Comparison of ENCODE assay signal across 9 mouse cellular contexts in genomic region chr3:58653907-58654306, GRCm38 (mm10). TPM values are rescaled to one million over a fixed set of nuclear protein-coding genes. Genes with fewer than 3 reads are reported as not detected.
DNase-seq lines count a peak whose midpoint lies in the region; ATAC-seq lines count a peak whose summit lies in the region.
"Had no signal": no experiment of that assay in that cellular context is flagged by ENCODE, and none has a peak within 500 bp of the region (broad histone marks: within the 10 kb centered on the region; RNA-seq: fewer than 3 reads in every experiment).

No protein-coding gene starts in this region.

- DNase-seq in cerebellum, postnatal 10 days: peak; percentile 57 to 69
- no peak for DNase-seq in cerebellum, adult 9-11 months
- peak; percentile 50 for DNase-seq in kidney, postnatal 14 days
- no peak for DNase-seq in kidney, adult 11 months
- peak; percentile 28 for DNase-seq in MN1 (ENCODE audit: low spot score)
- peak; percentile 56 for DNase-seq in lung, postnatal 10 days
- no peak for DNase-seq in right cerebral cortex, adult 18-20 months

- ATAC-seq in erythroblast, adult 5-6 weeks (replicated peaks; ENCODE audit: low FRiP score, poor library complexity, severe bottlenecking): no peak

RNA-seq across cellular contexts. Expression of gene Erich6, which starts 16.9 kb away (rescaled TPM):
- not detected in 2 replicates for total RNA-seq in erythroblast, adult 5-6 weeks (2015; ENCODE audit: low replicate concordance)
- not detected in 2 replicates for total RNA-seq in erythroblast, adult 5-6 weeks (2017; ENCODE audit: low replicate concordance)
- total RNA-seq: G1E had no signal

RNA-seq across cellular contexts. Expression of gene Siah2, which starts 38.3 kb away (rescaled TPM):
- total RNA-seq in erythroblast, adult 5-6 weeks (2015; ENCODE audit: low replicate concordance): 0.84 and 5.0 TPM in 2 replicates
- total RNA-seq in erythroblast, adult 5-6 weeks (2017; ENCODE audit: low replicate concordance): 1.5 and 2.1 TPM in 2 replicates

Comparison
In these comparisons a context has a peak if more than half of its experiments do, and no peak if none do; other contexts are left out.
1. DNase-seq: peak in cerebellum, postnatal 10 days (2 of 2), kidney, postnatal 14 days (single experiment), MN1 (single experiment) and lung, postnatal 10 days (single experiment); none in cerebellum, adult 9-11 months (single experiment), kidney, adult 11 months (single experiment) and right cerebral cortex, adult 18-20 months (single experiment).